Mouse (Mus musculus): ENCODE results near the gene Smyd1. TPM values are rescaled to one million over a fixed set of nuclear protein-coding genes. Genes with fewer than 3 reads are reported as not detected.
A peak's percentile ranks its signal among the peaks of the same experiment; 100 is the strongest.
"Not testable (repeated sequence)": the region's sequence is repeated elsewhere in the genome, so short reads cannot be mapped to it uniquely, and the experiment has no call there.

Gene Smyd1
- polyA plus RNA-seq, 2 experiments: 19.1 to 26.3 TPM

DNA sequence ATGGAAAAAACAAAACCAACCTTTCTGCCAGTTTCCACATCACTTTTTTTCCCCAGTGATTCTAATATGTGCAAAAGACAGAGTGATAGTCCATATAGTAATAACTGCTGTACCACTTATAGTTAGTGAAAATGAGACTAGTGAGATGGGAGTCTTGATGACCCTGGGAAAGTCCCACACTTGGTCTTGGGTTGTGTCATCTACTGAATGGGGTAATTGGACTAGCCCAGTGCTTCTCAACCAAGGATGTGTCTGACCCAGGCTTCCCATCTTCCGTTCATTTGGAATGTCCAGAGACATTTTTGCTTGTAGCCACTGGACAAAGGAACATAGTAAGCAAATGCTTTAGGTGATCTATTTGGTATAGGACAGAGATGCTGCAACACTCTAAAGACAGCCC, 48.3 kb downstream of the Smyd1 start:
- 92% methylated on average over 1 of the region's 1 CpGs for WGBS

DNA sequence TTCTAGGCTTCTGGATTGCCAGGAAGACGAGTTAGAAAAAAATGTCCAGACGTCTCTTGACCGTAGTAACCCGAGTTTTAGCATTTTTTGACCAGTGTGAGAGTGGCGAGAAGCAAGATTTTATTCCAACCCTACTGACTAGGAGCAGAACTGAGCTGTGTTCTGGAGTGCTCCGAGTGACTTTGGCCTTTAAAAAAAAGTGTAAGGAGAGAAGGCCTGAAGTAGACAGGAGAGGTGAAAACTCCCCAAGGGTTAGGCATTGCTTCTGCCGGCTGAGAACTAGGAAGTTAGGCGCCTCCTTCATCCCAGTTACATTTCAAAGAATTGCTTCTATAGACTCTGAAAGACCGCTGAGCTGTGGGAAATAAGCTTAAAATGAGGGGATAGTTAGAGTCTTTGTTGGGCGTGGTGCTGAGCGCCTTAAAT, 49.7 kb downstream of the Smyd1 start:
- 1% methylated on average over 11 of the region's 11 CpGs for WGBS
- peak; percentile 54 for DNase-seq (ENCODE audit: low spot score)
- H3K4me3 ChIP-seq (replicated peaks; ENCODE audit: low read length): peak overlapping the region; percentile 84
- no peaks in the 10 kb centered on the region for H3K36me3 ChIP-seq (ENCODE audit: control insufficient read depth, insufficient read depth, low read length)
- H3K27me3 ChIP-seq (ENCODE audit: control insufficient read depth, insufficient read depth, low read length): no peaks in the 10 kb centered on the region
- H3K4me1 ChIP-seq (ENCODE audit: control insufficient read depth, insufficient read depth, low read length): peaks cover 5% of the 10 kb centered on the region; the same call in 1 of the 2 replicates
- H3K9me3 ChIP-seq (ENCODE audit: control insufficient read depth, low read length): no peaks in the 10 kb centered on the region
- no peak for TF ChIP-seq POLR2A (IDR thresholded peaks at IDR 0.05; ENCODE audit: borderline replicate concordance, extremely low read depth, insufficient read depth, insufficient read length)
- peak overlapping the region; percentile 94 for H3K27ac ChIP-seq (replicated peaks; ENCODE audit: low read depth, low read length)
- peak overlapping the region; percentile 95 for H3K9ac ChIP-seq (ENCODE audit: low read depth, low read length, severe bottlenecking)
- peak overlapping the region; percentile 54 for H3K4me2 ChIP-seq (replicated peaks; ENCODE audit: low read depth, low read length, severe bottlenecking)
- no peak for ATAC-seq (ENCODE audit: low FRiP score, low read depth)

More for the DNA sequence above, 48.3 kb downstream of the Smyd1 start:
- Histone ChIP-seq H3K4me1 (ENCODE audit: control insufficient read depth, insufficient read depth, low read length) (peaks cover 5% of the 10 kb centered on the region; the same call in 1 of the 2 replicates), H3K9me3 (ENCODE audit: control insufficient read depth, low read length) (no peaks in the 10 kb centered on the region), H3K4me2 (replicated peaks; ENCODE audit: low read depth, low read length, severe bottlenecking) (no peak overlapping the region), H3K9ac (ENCODE audit: low read depth, low read length, severe bottlenecking) (no peak overlapping the region), H3K27me3 (ENCODE audit: control insufficient read depth, insufficient read depth, low read length) (no peaks in the 10 kb centered on the region), H3K27ac (replicated peaks; ENCODE audit: low read depth, low read length) (no peak overlapping the region), H3K36me3 (ENCODE audit: control insufficient read depth, insufficient read depth, low read length) (no peaks in the 10 kb centered on the region), H3K4me3 (replicated peaks; ENCODE audit: low read length) (no peak overlapping the region)
- no peak for TF ChIP-seq POLR2A (IDR thresholded peaks at IDR 0.05; ENCODE audit: borderline replicate concordance, extremely low read depth, insufficient read depth, insufficient read length)
- no peak for ATAC-seq (ENCODE audit: low FRiP score, low read depth)
- no peak for DNase-seq (ENCODE audit: low spot score)

GRCm38 (mm10) chr6:71271389-71272315, 50.4 kb downstream of the Smyd1 start, which contains the start of gene Krcc1:
Gene Krcc1, plus strand, starts transcription at chr6:71271677.
- Histone ChIP-seq H3K36me3 (ENCODE audit: control insufficient read depth, insufficient read depth, low read length) (no peaks in the 10 kb centered on the region), H3K27me3 (ENCODE audit: control insufficient read depth, insufficient read depth, low read length) (no peaks in the 10 kb centered on the region), H3K9me3 (ENCODE audit: control insufficient read depth, low read length) (no peaks in the 10 kb centered on the region), H3K4me2 (replicated peaks; ENCODE audit: low read depth, low read length, severe bottlenecking) (peak within 1 kb of the TSS; percentile 54), H3K27ac (replicated peaks; ENCODE audit: low read depth, low read length) (peak within 1 kb of the TSS; percentile 94), H3K4me1 (ENCODE audit: control insufficient read depth, insufficient read depth, low read length) (peaks cover 5% of the 10 kb centered on the region; the same call in 1 of the 2 replicates), H3K9ac (ENCODE audit: low read depth, low read length, severe bottlenecking) (peak within 1 kb of the TSS; percentile 95), H3K4me3 (replicated peaks; ENCODE audit: low read length) (peak within 1 kb of the TSS; percentile 84)
- TF ChIP-seq POLR2A (IDR thresholded peaks at IDR 0.05; ENCODE audit: borderline replicate concordance, extremely low read depth, insufficient read depth, insufficient read length): peak; percentile 61; the same call in 1 of the 2 replicates
- under 1% methylated on average over 56 of the region's 84 CpGs for WGBS
- peak; percentile 93 for ATAC-seq (ENCODE audit: low FRiP score, low read depth)
- DNase-seq (ENCODE audit: low spot score): peak; percentile 95

DNA sequence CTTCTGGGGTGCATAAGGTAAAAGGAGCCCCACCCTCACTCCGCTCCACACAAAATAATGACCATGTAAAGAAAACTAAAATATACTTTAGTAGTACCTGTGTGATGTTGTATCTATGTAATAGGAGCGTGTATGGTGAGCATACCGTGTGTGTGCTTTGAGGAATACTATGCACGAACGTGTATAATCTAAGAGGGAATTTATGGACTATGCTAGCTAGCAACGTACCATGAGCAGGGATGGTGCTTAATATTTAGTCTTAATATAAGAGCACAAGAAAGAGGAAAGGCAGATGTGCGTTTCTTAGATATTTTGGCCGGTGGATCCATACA, 51.0 kb downstream of the Smyd1 start:
- Histone ChIP-seq H3K36me3 (ENCODE audit: control insufficient read depth, insufficient read depth, low read length) (no peaks in the 10 kb centered on the region), H3K27ac (replicated peaks; ENCODE audit: low read depth, low read length) (peak overlapping the region; percentile 94), H3K9me3 (ENCODE audit: control insufficient read depth, low read length) (no peaks in the 10 kb centered on the region), H3K4me3 (replicated peaks; ENCODE audit: low read length) (peak overlapping the region; percentile 84), H3K9ac (ENCODE audit: low read depth, low read length, severe bottlenecking) (peak overlapping the region; percentile 95; the same call in 1 of the 2 replicates), H3K4me2 (replicated peaks; ENCODE audit: low read depth, low read length, severe bottlenecking) (peak overlapping the region; percentile 54), H3K4me1 (ENCODE audit: control insufficient read depth, insufficient read depth, low read length) (peaks cover 5% of the 10 kb centered on the region; the same call in 1 of the 2 replicates), H3K27me3 (ENCODE audit: control insufficient read depth, insufficient read depth, low read length) (no peaks in the 10 kb centered on the region)
- WGBS: 2% methylated on average over 8 of the region's 8 CpGs
- TF ChIP-seq POLR2A (IDR thresholded peaks at IDR 0.05; ENCODE audit: borderline replicate concordance, extremely low read depth, insufficient read depth, insufficient read length): no peak
- DNase-seq (ENCODE audit: low spot score): no peak
- ATAC-seq (ENCODE audit: low FRiP score, low read depth): no peak; the same call in 1 of the 2 replicates

DNA sequence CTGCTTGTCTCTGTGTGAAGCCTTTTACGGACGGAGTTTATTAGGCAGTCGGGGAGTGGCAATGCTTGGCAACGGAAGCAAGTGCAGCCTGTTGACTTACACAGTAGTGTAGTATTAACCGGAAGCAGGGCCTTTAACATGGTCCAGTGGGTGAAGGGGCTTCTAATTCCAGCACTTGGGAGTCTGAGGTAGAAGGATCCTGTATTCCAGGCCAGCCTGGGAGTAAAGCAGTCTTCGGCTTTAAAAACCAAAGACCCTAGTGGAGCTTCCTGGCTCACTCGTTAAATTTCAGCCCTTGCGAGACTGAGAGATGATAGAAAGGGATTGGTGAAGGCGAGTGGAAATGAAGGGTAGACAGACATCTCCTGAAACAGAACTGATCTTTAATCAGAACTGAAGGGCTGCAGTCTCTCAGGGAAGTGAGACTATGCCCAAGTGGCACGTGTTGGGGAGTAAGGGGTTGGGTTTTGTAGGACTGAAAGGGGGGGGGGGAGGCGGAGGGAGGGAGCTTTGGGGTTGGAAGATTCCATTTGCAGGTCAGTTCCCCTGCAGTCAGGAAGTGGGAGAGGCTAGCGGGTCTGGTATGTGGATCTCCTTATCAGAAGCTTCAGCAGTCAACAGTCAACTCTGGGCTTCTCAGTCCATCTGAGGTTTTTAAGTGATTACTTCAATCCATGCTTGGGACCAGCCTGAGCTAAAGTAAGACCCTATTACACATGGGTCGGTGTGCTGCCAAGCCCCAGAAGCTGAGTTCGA, 51.6 kb downstream of the Smyd1 start:
- H3K36me3 ChIP-seq (ENCODE audit: control insufficient read depth, insufficient read depth, low read length): no peaks in the 10 kb centered on the region
- WGBS: 26% methylated on average over 13 of the region's 14 CpGs
- ATAC-seq (ENCODE audit: low FRiP score, low read depth) (peak; percentile 7; the same call in 1 of the 2 replicates), DNase-seq (ENCODE audit: low spot score) (peak; percentile 36)
- peaks cover 5% of the 10 kb centered on the region; the same call in 1 of the 2 replicates for H3K4me1 ChIP-seq (ENCODE audit: control insufficient read depth, insufficient read depth, low read length)
- no peak for TF ChIP-seq POLR2A (IDR thresholded peaks at IDR 0.05; ENCODE audit: borderline replicate concordance, extremely low read depth, insufficient read depth, insufficient read length)
- peak overlapping the region; percentile 95; the same call in 1 of the 2 replicates for H3K9ac ChIP-seq (ENCODE audit: low read depth, low read length, severe bottlenecking)
- H3K4me3 ChIP-seq (replicated peaks; ENCODE audit: low read length): peak overlapping the region; percentile 84
- no peaks in the 10 kb centered on the region for H3K27me3 ChIP-seq (ENCODE audit: control insufficient read depth, insufficient read depth, low read length)
- H3K9me3 ChIP-seq (ENCODE audit: control insufficient read depth, low read length): no peaks in the 10 kb centered on the region
- peak overlapping the region; percentile 94 for H3K27ac ChIP-seq (replicated peaks; ENCODE audit: low read depth, low read length)
- H3K4me2 ChIP-seq (replicated peaks; ENCODE audit: low read depth, low read length, severe bottlenecking): peak overlapping the region; percentile 54

DNA sequence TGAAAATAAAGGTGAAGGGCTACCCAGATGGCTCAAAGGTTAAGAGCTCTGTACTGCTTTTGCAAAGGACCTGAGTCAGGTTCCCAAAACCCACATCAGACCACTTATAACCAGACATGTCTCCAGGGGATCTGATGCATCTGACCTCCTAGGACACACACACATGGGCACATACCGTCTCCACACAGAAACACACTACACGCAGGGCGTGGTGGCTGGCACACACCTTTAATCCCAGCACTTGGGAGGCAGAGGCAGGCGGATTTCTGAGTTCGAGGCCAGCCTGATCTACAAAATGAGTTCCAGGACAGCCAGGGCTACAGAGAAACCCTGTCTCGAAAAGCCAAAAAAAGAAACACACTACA, 52.4 kb downstream of the Smyd1 start:
- not testable (repeated sequence) for H3K27me3 ChIP-seq (ENCODE audit: control insufficient read depth, insufficient read depth, low read length); ATAC-seq (ENCODE audit: low FRiP score, low read depth)

More for the DNA sequence above, 52.4 kb downstream of the Smyd1 start:
- WGBS: 92% methylated on average over 6 of the region's 6 CpGs
- H3K4me1 ChIP-seq (ENCODE audit: control insufficient read depth, insufficient read depth, low read length); H3K4me3 ChIP-seq (replicated peaks; ENCODE audit: low read length); H3K9ac ChIP-seq (ENCODE audit: low read depth, low read length, severe bottlenecking); H3K9me3 ChIP-seq (ENCODE audit: control insufficient read depth, low read length); H3K27ac ChIP-seq (replicated peaks; ENCODE audit: low read depth, low read length); H3K4me2 ChIP-seq (replicated peaks; ENCODE audit: low read depth, low read length, severe bottlenecking); DNase-seq (ENCODE audit: low spot score); H3K36me3 ChIP-seq (ENCODE audit: control insufficient read depth, insufficient read depth, low read length): not testable (repeated sequence)

Data from limb, embryonic 14.5 days (tissue).